Comparison of ENCODE assay signal across 8 mouse cellular contexts in genomic region chrX:166440616-166441063, GRCm38 (mm10). TPM values are rescaled to one million over a fixed set of nuclear protein-coding genes. Genes with fewer than 3 reads are reported as not detected.
DNase-seq lines count a peak whose midpoint lies in the region; ATAC-seq and TF ChIP-seq lines count a peak whose summit lies in the region.

TSS of gene Ofd1 (minus strand) at chrX:166440704.

- peak within 1 kb of the TSS; percentile 58 for H3K4me3 ChIP-seq in hindbrain, embryonic 14.5 days (replicated peaks; ENCODE audit: low read length)

- no peaks in the 10 kb centered on the region for H3K9me3 ChIP-seq in hindbrain, embryonic 14.5 days (ENCODE audit: control insufficient read depth, low read length)

- no peaks in the 10 kb centered on the region for H3K36me3 ChIP-seq in hindbrain, embryonic 14.5 days (replicated peaks; ENCODE audit: control insufficient read depth, insufficient read depth)

- WGBS in hindbrain, embryonic 14.5 days, result 10% methylated on average over 39 of the region's 44 CpGs

- H3K9ac ChIP-seq in hindbrain, embryonic 14.5 days, result peak within 1 kb of the TSS; percentile 81

- peak; percentile 19 for DNase-seq in Patski (ENCODE audit: low read depth, low spot score)
- DNase-seq in cerebellum, postnatal 14 days, result peak; percentile 91 to 94
- peak; percentile 79 to 80 for DNase-seq in frontal cortex, postnatal 14 days (ENCODE audit: low spot score in 2 of 2)
- peak; percentile 91 for DNase-seq in hindbrain, embryonic 14.5 days (ENCODE audit: low spot score)
- peak; percentile 82 to 87 for DNase-seq in layer of hippocampus, postnatal 36 days
- DNase-seq in lung, postnatal 36 days, result peak; percentile 95
- DNase-seq in retina, postnatal 1 day, result peak; percentile 95
- peak; percentile 71 to 83 for DNase-seq in urinary bladder, adult 18-20 months (ENCODE audit: low spot score in 2 of 2)

- CTCF ChIA-PET in Patski (lab: Charles Lee), result no interaction called here

- H3K27me3 ChIP-seq in Patski, result peaks cover 5% of the 10 kb centered on the region
- no peaks in the 10 kb centered on the region; the same call in none of the 2 replicates for H3K27me3 ChIP-seq in hindbrain, embryonic 14.5 days (ENCODE audit: control insufficient read depth, insufficient read depth, low read length)

- H3K4me2 ChIP-seq in hindbrain, embryonic 14.5 days (replicated peaks), result peak within 1 kb of the TSS; percentile 60

- in situ Hi-C loops in Patski (cut with MboI; ENCODE audit: low pct_unique_long_range_greater_than_20kb), result loop anchor here (25.0 kb wide), 1 partner anchor 1903 kb away; no protein-coding TSS in a partner anchor

- H3K27ac ChIP-seq in hindbrain, embryonic 14.5 days, result peak within 1 kb of the TSS; percentile 89

- ATAC-seq in Patski, result peak; percentile 88
- peak; percentile 98 for ATAC-seq in hindbrain, embryonic 14.5 days (ENCODE audit: low FRiP score)

- no peak for TF ChIP-seq CTCF in Patski (IDR thresholded peaks at IDR 0.05)

- POLR2A ChIA-PET in Patski (lab: Charles Lee), result no interaction called here

- no peaks in the 10 kb centered on the region; the same call in 1 of the 2 replicates for H3K4me1 ChIP-seq in hindbrain, embryonic 14.5 days (replicated peaks; ENCODE audit: control insufficient read depth, insufficient read depth, low read length)

RNA-seq across cellular contexts. Expression of gene Ofd1, which starts in this region (rescaled TPM):
- polyA plus RNA-seq in Patski (2021), result 17.9 TPM
- polyA plus RNA-seq in hindbrain, embryonic 14.5 days (2014; fragmentation: Nextera tagmentation; extraction: Ambion mirVana), result 7.4 and 7.7 TPM in 2 replicates
- 1 to 10 TPM; 4.6 to 4.8 TPM for total RNA-seq in layer of hippocampus, postnatal 36 days (2021)

Comparison
In these comparisons a context has a peak if more than half of its experiments do, and no peak if none do; other contexts are left out.
1. Peak in every context shown above with its lines: DNase-seq, ATAC-seq, H3K4me3 ChIP-seq and H3K27ac ChIP-seq.
2. DNase-seq: peak in every context shown above with its lines; median percentile 95 in lung, postnatal 36 days; 95 in retina, postnatal 1 day; 92 in cerebellum, postnatal 14 days; 91 in hindbrain, embryonic 14.5 days; 84 in layer of hippocampus, postnatal 36 days; 80 in frontal cortex, postnatal 14 days; 77 in urinary bladder, adult 18-20 months; 19 in Patski.